Mouse (Mus musculus): ENCODE measurements at regions not wholly inside any gene's neighbourhood (a gene's known extent, or its start where the extent isn't known, plus 50 kb on each side); places are given as distances from the start of the nearest gene placed in this dataset.
A peak's percentile ranks its signal among the peaks of the same experiment; 100 is the strongest.

DNA sequence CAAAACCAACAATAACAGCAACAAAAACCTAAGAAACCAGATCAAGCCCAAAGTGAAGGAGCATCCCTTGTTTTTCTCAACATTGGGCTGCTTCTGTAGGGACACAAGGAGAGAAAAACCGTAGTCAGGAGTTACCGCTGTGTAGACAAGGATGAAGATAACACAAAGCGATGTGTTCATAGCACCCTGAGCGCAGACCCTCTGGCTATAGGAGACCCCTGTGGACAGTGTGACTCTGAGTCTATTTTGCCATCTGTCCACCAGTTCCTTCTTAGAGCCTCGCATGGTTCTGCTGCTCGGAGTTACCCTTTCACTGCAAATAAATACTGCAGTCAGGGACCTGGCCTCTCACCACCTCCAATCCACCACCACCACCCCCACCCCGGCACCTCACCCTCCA lies 263.7 kb upstream of the Jarid2 start:
- 15% methylated on average over 7 of the region's 7 CpGs for WGBS
- no peak overlapping the region for H3K27ac ChIP-seq (ENCODE audit: insufficient read depth, low read length)

DNA sequence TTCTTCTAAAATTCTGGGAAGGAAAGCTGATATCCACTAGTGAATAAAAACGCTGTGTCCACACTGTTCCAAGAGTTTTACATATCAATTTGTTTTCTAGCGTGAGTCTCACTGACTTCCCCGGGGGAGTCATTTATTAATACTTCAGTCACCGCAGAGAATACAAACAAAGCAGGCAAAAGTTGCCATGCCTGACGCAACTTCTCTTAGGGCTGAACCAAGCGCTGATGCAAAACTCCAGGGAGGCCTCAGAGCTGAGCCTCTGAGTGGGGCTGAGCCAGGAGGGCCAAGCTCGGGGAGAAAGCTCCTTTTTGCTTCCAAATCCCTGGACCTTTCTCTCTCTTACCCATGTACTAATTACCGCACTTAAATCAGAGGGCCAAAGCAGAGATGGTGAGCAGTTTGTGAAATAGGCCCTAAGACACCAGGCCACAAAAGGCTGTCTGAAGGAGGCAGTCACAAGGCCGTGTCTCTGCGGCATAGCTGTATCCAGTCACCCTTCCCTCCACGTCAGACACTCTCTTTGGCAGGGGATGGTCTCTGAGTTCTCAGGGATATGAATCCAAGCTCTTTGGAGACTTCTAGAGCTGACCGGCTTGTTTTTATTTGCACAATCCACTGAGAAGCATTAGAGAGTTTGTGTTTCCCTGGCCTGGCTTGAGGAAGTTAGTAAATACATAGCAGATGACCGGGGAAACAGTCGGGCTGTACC lies 260.2 kb upstream of the Jarid2 start:
- WGBS, result 90% methylated on average over 14 of the region's 14 CpGs
- TF ChIP-seq CTCF (IDR thresholded peaks at IDR 0.05; ENCODE audit: borderline replicate concordance, insufficient read depth, low read depth, low read length) (no peak), POLR2A (IDR thresholded peaks at IDR 0.05; ENCODE audit: borderline replicate concordance, insufficient read depth, low read length) (no peak)
- DNase-seq, result no peak
- Histone ChIP-seq H3K4me1 (ENCODE audit: control insufficient read depth, insufficient read depth, low read length) (peaks cover 8% of the 10 kb centered on the region), H3K27me3 (ENCODE audit: control insufficient read depth, insufficient read depth, low read length) (no peaks in the 10 kb centered on the region), H3K4me3 (replicated peaks; ENCODE audit: insufficient read depth, low read depth, low read length) (no peak overlapping the region), H3K27ac (ENCODE audit: insufficient read depth, low read length) (no peak overlapping the region)

More for the DNA sequence above, 263.7 kb upstream of the Jarid2 start:
- TF ChIP-seq POLR2A (IDR thresholded peaks at IDR 0.05; ENCODE audit: borderline replicate concordance, insufficient read depth, low read length) (no peak), CTCF (IDR thresholded peaks at IDR 0.05; ENCODE audit: borderline replicate concordance, insufficient read depth, low read depth, low read length) (no peak)
- H3K27me3 ChIP-seq (ENCODE audit: control insufficient read depth, insufficient read depth, low read length), result no peaks in the 10 kb centered on the region
- peaks cover 8% of the 10 kb centered on the region for H3K4me1 ChIP-seq (ENCODE audit: control insufficient read depth, insufficient read depth, low read length)
- DNase-seq, result peak; percentile 43 to 71
- H3K4me3 ChIP-seq (replicated peaks; ENCODE audit: insufficient read depth, low read depth, low read length), result no peak overlapping the region

DNA sequence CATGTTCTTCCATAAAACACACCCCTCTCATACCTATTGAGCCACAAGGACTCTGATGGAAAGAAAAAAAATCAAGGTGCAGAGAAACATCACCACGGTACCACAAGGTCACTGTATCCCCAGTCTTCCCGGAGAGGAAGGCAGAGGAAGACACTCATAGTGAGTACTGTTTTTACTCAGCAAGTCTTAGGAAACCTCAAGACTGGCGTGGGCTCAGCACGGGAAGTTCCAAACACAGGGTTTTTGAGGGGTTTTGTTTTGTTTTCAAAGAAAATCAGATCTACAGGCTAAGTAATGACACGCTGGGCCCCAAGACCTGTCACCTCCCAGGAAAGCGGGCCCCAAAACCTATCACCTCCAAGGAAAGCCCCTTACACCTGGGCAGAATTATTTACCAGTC lies 259.6 kb upstream of the Jarid2 start:
- Histone ChIP-seq H3K27me3 (ENCODE audit: control insufficient read depth, insufficient read depth, low read length) (no peaks in the 10 kb centered on the region), H3K27ac (ENCODE audit: insufficient read depth, low read length) (no peak overlapping the region), H3K4me3 (replicated peaks; ENCODE audit: insufficient read depth, low read depth, low read length) (no peak overlapping the region), H3K4me1 (ENCODE audit: control insufficient read depth, insufficient read depth, low read length) (peaks cover 8% of the 10 kb centered on the region)
- TF ChIP-seq POLR2A (IDR thresholded peaks at IDR 0.05; ENCODE audit: borderline replicate concordance, insufficient read depth, low read length), result no peak
- TF ChIP-seq CTCF (IDR thresholded peaks at IDR 0.05; ENCODE audit: borderline replicate concordance, insufficient read depth, low read depth, low read length), result no peak
- DNase-seq, result no peak
- WGBS, result 97% methylated on average over 6 of the region's 6 CpGs

DNA sequence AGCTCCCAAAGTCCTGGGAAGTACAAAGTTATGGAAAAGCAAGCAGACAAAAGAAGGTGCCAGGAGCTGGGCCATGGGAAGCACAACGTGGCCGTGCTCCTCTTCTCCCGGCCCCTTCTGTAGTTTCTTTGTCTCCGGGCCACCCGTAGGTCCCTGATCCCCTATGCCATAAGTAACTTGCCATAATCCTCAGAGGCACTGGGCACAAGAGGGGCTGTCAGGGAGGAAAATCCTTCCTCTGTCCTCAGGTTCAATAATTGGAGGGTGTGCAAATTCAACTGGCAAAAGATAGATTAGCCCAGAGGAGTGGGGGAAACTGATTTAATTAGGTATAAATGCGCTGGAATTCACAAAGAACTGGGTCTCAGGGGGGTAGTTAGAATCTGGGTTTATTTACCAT lies 256.1 kb upstream of the Jarid2 start:
- Histone ChIP-seq H3K27me3 (ENCODE audit: control insufficient read depth, insufficient read depth, low read length) (no peaks in the 10 kb centered on the region), H3K4me3 (replicated peaks; ENCODE audit: insufficient read depth, low read depth, low read length) (no peak overlapping the region), H3K4me1 (ENCODE audit: control insufficient read depth, insufficient read depth, low read length) (peaks cover 4% of the 10 kb centered on the region), H3K27ac (ENCODE audit: insufficient read depth, low read length) (no peak overlapping the region)
- no peak for DNase-seq
- WGBS, result 81% methylated on average over 6 of the region's 6 CpGs
- TF ChIP-seq POLR2A (IDR thresholded peaks at IDR 0.05; ENCODE audit: borderline replicate concordance, insufficient read depth, low read length) (no peak), CTCF (IDR thresholded peaks at IDR 0.05; ENCODE audit: borderline replicate concordance, insufficient read depth, low read depth, low read length) (no peak)

DNA sequence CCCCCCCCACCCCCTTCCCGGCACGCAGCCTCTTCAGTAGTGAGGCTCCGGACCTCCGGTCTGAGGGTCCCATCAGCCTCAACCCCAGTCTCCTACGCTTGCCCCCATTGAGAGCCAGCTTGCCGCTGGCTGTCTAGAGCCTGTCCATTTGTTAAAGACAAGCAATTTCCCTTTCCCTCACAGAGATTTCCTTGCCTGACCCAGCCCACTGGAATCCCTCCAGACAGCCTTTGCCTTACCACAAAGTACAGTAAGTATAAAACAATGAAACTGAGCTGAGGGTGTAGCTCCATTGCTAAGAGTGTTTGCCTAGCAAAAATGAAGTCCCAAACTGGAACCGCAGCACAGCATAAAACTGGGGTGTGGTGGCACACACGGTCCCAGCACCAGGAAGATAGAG lies 252.4 kb upstream of the Jarid2 start:
- Histone ChIP-seq H3K27ac (ENCODE audit: insufficient read depth, low read length) (no peak overlapping the region), H3K4me3 (replicated peaks; ENCODE audit: insufficient read depth, low read depth, low read length) (no peak overlapping the region), H3K27me3 (ENCODE audit: control insufficient read depth, insufficient read depth, low read length) (no peaks in the 10 kb centered on the region), H3K4me1 (ENCODE audit: control insufficient read depth, insufficient read depth, low read length) (peaks cover 4% of the 10 kb centered on the region)
- 73% methylated on average over 8 of the region's 8 CpGs for WGBS
- DNase-seq, result no peak
- TF ChIP-seq POLR2A (IDR thresholded peaks at IDR 0.05; ENCODE audit: borderline replicate concordance, insufficient read depth, low read length), result no peak
- no peak for TF ChIP-seq CTCF (IDR thresholded peaks at IDR 0.05; ENCODE audit: borderline replicate concordance, insufficient read depth, low read depth, low read length)

DNA sequence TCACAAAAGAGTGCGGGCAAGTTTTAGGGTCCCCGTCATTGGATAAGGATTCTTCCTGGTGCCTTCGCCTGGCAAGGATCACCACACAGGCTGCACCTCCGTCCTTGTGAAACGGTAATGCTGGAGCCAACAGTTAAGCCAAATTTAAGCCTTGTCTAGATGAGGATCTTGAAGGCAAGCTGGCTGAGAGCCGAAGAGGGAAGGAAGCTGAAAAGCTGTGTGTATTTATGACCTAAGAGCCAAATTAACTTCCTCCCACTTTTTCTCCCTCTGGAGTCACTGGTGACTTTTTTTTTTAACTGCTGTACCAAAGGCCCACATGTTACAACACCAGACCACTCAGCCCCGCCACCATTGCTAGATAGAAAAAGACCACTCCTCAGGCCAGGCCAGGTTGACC lies 249.1 kb upstream of the Jarid2 start:
- TF ChIP-seq CTCF (IDR thresholded peaks at IDR 0.05; ENCODE audit: borderline replicate concordance, insufficient read depth, low read depth, low read length), result no peak
- no peak for TF ChIP-seq POLR2A (IDR thresholded peaks at IDR 0.05; ENCODE audit: borderline replicate concordance, insufficient read depth, low read length)

DNA sequence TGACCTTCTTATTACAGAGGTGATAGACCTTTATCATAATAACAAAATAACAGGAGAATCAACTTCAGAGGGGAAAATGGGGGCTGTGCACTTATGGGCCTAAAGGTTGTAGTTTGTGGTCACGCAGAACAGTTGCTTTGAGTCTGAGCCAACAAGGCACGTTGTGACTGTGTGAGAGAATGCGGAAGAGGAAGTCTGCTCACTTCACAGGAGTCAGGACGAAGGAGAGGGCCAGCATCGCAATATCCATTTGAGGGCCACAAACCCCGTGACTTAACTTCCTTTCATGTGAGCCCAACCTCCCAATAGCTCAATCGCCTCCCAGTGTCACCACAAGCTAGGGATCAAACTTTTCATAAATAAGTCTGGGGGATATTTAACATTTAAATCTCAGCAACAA lies 246.6 kb upstream of the Jarid2 start:
- no peaks in the 10 kb centered on the region for H3K27me3 ChIP-seq (ENCODE audit: control insufficient read depth, insufficient read depth, low read length)
- DNase-seq, result no peak
- 88% methylated on average over 7 of the region's 7 CpGs for WGBS

More for the DNA sequence above, 249.1 kb upstream of the Jarid2 start:
- DNase-seq, result no peak
- Histone ChIP-seq H3K27me3 (ENCODE audit: control insufficient read depth, insufficient read depth, low read length) (no peaks in the 10 kb centered on the region), H3K4me3 (replicated peaks; ENCODE audit: insufficient read depth, low read depth, low read length) (no peak overlapping the region), H3K4me1 (ENCODE audit: control insufficient read depth, insufficient read depth, low read length) (peaks cover 5% of the 10 kb centered on the region; the same call in 1 of the 2 replicates), H3K27ac (ENCODE audit: insufficient read depth, low read length) (no peak overlapping the region)
- 66% methylated on average over 7 of the region's 7 CpGs for WGBS

More for the DNA sequence above, 246.6 kb upstream of the Jarid2 start:
- Histone ChIP-seq H3K4me3 (replicated peaks; ENCODE audit: insufficient read depth, low read depth, low read length) (no peak overlapping the region), H3K4me1 (ENCODE audit: control insufficient read depth, insufficient read depth, low read length) (peaks cover 8% of the 10 kb centered on the region; the same call in 1 of the 2 replicates), H3K27ac (ENCODE audit: insufficient read depth, low read length) (no peak overlapping the region)
- TF ChIP-seq CTCF (IDR thresholded peaks at IDR 0.05; ENCODE audit: borderline replicate concordance, insufficient read depth, low read depth, low read length) (no peak), POLR2A (IDR thresholded peaks at IDR 0.05; ENCODE audit: borderline replicate concordance, insufficient read depth, low read length) (no peak)

Data from cerebellum, adult 2 months (tissue).